In the genomic region with DNA sequence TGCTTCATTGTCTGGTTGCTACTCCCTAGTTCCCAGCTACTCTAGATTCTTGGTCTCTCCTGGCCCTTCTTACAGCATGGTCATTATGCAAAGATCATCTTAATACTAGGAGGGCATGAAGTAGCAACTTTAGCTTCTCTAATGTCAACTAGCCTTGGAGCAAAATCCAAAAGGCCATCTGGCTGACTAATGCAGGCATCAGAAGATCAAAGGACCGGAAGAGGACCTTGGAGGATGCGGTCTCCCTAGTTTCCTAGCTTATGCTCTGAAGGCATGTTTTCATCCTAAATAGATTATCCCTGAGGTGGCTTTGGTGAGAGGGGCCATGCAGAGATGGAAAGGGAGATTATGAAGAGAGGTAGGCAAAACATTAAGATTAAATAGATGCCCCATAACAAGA, we compare ENCODE assay signal across 29 mouse cellular contexts.
DNase-seq lines count a peak whose midpoint lies in the region; ATAC-seq lines count a peak whose summit lies in the region.
"Had no signal": no experiment of that assay in that cellular context is flagged by ENCODE, and none has a peak within 500 bp of the region (broad histone marks: within the 10 kb centered on the region; RNA-seq: fewer than 3 reads in every experiment).

No protein-coding gene starts in this region.

- H3K9me3 ChIP-seq in embryonic facial prominence, embryonic 10.5 days, result no peaks in the 10 kb centered on the region
- no peaks in the 10 kb centered on the region for H3K9me3 ChIP-seq in embryonic facial prominence, embryonic 15.5 days (replicated peaks)
- H3K9me3 ChIP-seq in midbrain, embryonic 16.5 days (replicated peaks; ENCODE audit: control insufficient read depth, low read length, poor library complexity, severe bottlenecking), result no peaks in the 10 kb centered on the region
- H3K9me3 ChIP-seq: forebrain, embryonic 10.5 days; forebrain, embryonic 15.5 days; neural tube, embryonic 15.5 days had no signal

- peaks cover 46% of the 10 kb centered on the region for H3K4me1 ChIP-seq in embryonic facial prominence, embryonic 10.5 days
- peaks cover 33% of the 10 kb centered on the region for H3K4me1 ChIP-seq in embryonic facial prominence, embryonic 15.5 days
- H3K4me1 ChIP-seq in midbrain, embryonic 16.5 days (ENCODE audit: control insufficient read depth, insufficient read depth, low read length), result peaks cover 7% of the 10 kb centered on the region

- 50% methylated on average over 2 of the region's 2 CpGs for WGBS in embryonic facial prominence, embryonic 10.5 days
- WGBS in embryonic facial prominence, embryonic 15.5 days, result 32% methylated on average over 2 of the region's 2 CpGs
- 86% methylated on average over 2 of the region's 2 CpGs for WGBS in midbrain, embryonic 16.5 days

- peak overlapping the region; percentile 89; the same call in 1 of the 2 replicates for H3K27ac ChIP-seq in embryonic facial prominence, embryonic 10.5 days (replicated peaks)
- peak overlapping the region; percentile 65; the same call in 1 of the 2 replicates for H3K27ac ChIP-seq in embryonic facial prominence, embryonic 15.5 days (replicated peaks)
- H3K27ac ChIP-seq in midbrain, embryonic 16.5 days (ENCODE audit: low read length), result no peak overlapping the region
- H3K27ac ChIP-seq: liver, embryonic 14.5 days; neural tube, embryonic 15.5 days; stomach, postnatal 0 days had no signal

- DNase-seq in adrenal gland, adult 2 months, result peak; percentile 73
- DNase-seq in adrenal gland, adult 18-20 months (ENCODE audit: low spot score in 2 of 2), result no peak
- DNase-seq in adrenal gland, postnatal 10 days, result peak; percentile 44
- DNase-seq in embryonic facial prominence, embryonic 10.5 days (ENCODE audit: low spot score), result peak; percentile 48
- no peak for DNase-seq in spleen, postnatal 14 days (ENCODE audit: low spot score in 2 of 2)
- no peak for DNase-seq in lung, postnatal 36 days
- DNase-seq: cerebellum, adult 11-12 months; cerebellum, adult 9-11 months; heart, postnatal 14 days; kidney, adult 18-20 months; kidney, postnatal 36 days; layer of hippocampus, postnatal 36 days; left cerebral cortex, postnatal 4 days; liver; lung, adult 2 months; lung, postnatal 10 days; midbrain, embryonic 14.5 days; right cerebral cortex, adult 18-20 months; spleen, adult 18-20 months; thymus, adult 18-20 months; thymus, postnatal 25 days had no signal

- no peak overlapping the region for H3K4me3 ChIP-seq in embryonic facial prominence, embryonic 10.5 days
- no peak overlapping the region for H3K4me3 ChIP-seq in embryonic facial prominence, embryonic 15.5 days (replicated peaks)
- H3K4me3 ChIP-seq in midbrain, embryonic 16.5 days (ENCODE audit: low read depth, low read length), result no peak overlapping the region
- H3K4me3 ChIP-seq: forebrain, embryonic 10.5 days; forebrain, embryonic 15.5 days; neural tube, embryonic 15.5 days had no signal

- no peak overlapping the region for H3K4me2 ChIP-seq in embryonic facial prominence, embryonic 15.5 days (replicated peaks)
- H3K4me2 ChIP-seq in midbrain, embryonic 16.5 days (ENCODE audit: low read length), result no peak overlapping the region
- H3K4me2 ChIP-seq: forebrain, embryonic 15.5 days; neural tube, embryonic 15.5 days had no signal

- no peaks in the 10 kb centered on the region for H3K36me3 ChIP-seq in embryonic facial prominence, embryonic 10.5 days (replicated peaks)
- no peaks in the 10 kb centered on the region for H3K36me3 ChIP-seq in embryonic facial prominence, embryonic 15.5 days
- H3K36me3 ChIP-seq in midbrain, embryonic 16.5 days (ENCODE audit: control insufficient read depth, insufficient read depth, low read length), result no peaks in the 10 kb centered on the region
- H3K36me3 ChIP-seq: forebrain, embryonic 10.5 days; forebrain, embryonic 15.5 days; neural tube, embryonic 15.5 days had no signal

- no peak overlapping the region for H3K9ac ChIP-seq in embryonic facial prominence, embryonic 15.5 days
- no peak overlapping the region for H3K9ac ChIP-seq in midbrain, embryonic 16.5 days (ENCODE audit: low read depth, low read length)
- H3K9ac ChIP-seq: forebrain, embryonic 15.5 days; liver, embryonic 14.5 days; neural tube, embryonic 15.5 days had no signal

- H3K27me3 ChIP-seq in embryonic facial prominence, embryonic 10.5 days (replicated peaks; ENCODE audit: low read depth, poor library complexity, severe bottlenecking), result no peaks in the 10 kb centered on the region
- no peaks in the 10 kb centered on the region for H3K27me3 ChIP-seq in embryonic facial prominence, embryonic 15.5 days
- no peaks in the 10 kb centered on the region for H3K27me3 ChIP-seq in midbrain, embryonic 16.5 days (ENCODE audit: control insufficient read depth, insufficient read depth, low read depth, low read length)
- H3K27me3 ChIP-seq: forebrain, embryonic 15.5 days; neural tube, embryonic 15.5 days had no signal

- no peak for ATAC-seq in embryonic facial prominence, embryonic 15.5 days (ENCODE audit: insufficient number of reproducible peaks, low FRiP score, low TSS enrichment, low read depth)
- ATAC-seq in midbrain, embryonic 16.5 days, result no peak
- ATAC-seq: forebrain, embryonic 15.5 days; hindbrain, embryonic 16.5 days had no signal

Comparison
In these comparisons a context has a peak if more than half of its experiments do, and no peak if none do; other contexts are left out.
1. DNase-seq: peak in adrenal gland, adult 2 months (single experiment), adrenal gland, postnatal 10 days (single experiment) and embryonic facial prominence, embryonic 10.5 days (single experiment); none in adrenal gland, adult 18-20 months (0 of 2), spleen, postnatal 14 days (0 of 2) and lung, postnatal 36 days (single experiment).